Mouse (Mus musculus) heart, postnatal 0 days (tissue): ENCODE data around the gene Gm9821. TPM values are rescaled to one million over a fixed set of nuclear protein-coding genes. Genes with fewer than 3 reads are reported as not detected.

Experiments
- ATAC-seq: fragments of 200-750 bp; cut with Nextera tagmentation; 2 replicates; pipeline ENCODE4 v1.8.0; 2017; ENCODE audit warnings: low read depth, moderate number of reproducible peaks, moderate library complexity; ENCODE audit not compliant: insufficient read depth
- DNase-seq: peaks from one replicate; pipeline ENCODE4 v3.0.0-alpha.2; 2016; ENCODE audit warnings: low spot score
- H3K27ac ChIP-seq: fragments of 300-500 bp; sonication (generic); 2 replicates; pipeline ENCODE4 v1.5.1; 2014; ENCODE audit warnings: low read depth, mild to moderate bottlenecking
- H3K27me3 ChIP-seq: fragments of 300-500 bp; sonication (generic); 2 replicates; pipeline ENCODE4 v1.6.1; 2014; ENCODE audit warnings: low read length, mixed read lengths; ENCODE audit not compliant: control insufficient read depth, insufficient read depth
- H3K36me3 ChIP-seq: fragments of 300-500 bp; sonication (generic); replicated peaks from 2 replicates; pipeline ENCODE4 v1.6.1; 2014; ENCODE audit warnings: low read length, mixed read lengths; ENCODE audit not compliant: control insufficient read depth, insufficient read depth
- H3K4me1 ChIP-seq: fragments of 300-500 bp; sonication (generic); 2 replicates; pipeline ENCODE4 v1.6.1; 2014; ENCODE audit warnings: antibody characterized with exemption; ENCODE audit not compliant: control insufficient read depth, insufficient read depth
- H3K4me2 ChIP-seq: fragments of 300-500 bp; sonication (generic); 2 replicates; pipeline ENCODE4 v1.6.1; 2014; ENCODE audit warnings: low read depth, mild to moderate bottlenecking, low read length, moderate library complexity
- H3K4me3 ChIP-seq: fragments of 300-500 bp; sonication (generic); 2 replicates; pipeline ENCODE4 v1.5.1; 2014; ENCODE audit warnings: low read depth, low read length
- H3K9ac ChIP-seq: fragments of 300-500 bp; sonication (generic); replicated peaks from 2 replicates; pipeline ENCODE4 v1.6.1; 2014; ENCODE audit warnings: low read depth, low read length, mixed read lengths
- H3K9me3 ChIP-seq: fragments of 300-500 bp; sonication (generic); replicated peaks from 2 replicates; pipeline ENCODE4 v1.6.1; 2016; ENCODE audit warnings: low read length; ENCODE audit not compliant: control insufficient read depth
- CTCF ChIP-seq: IDR thresholded peaks from 2 replicates; pipeline ENCODE4 v1.5.1; 2016; ENCODE audit warnings: antibody characterized with exemption, control low read depth, low read depth
- EP300 ChIP-seq: IDR thresholded peaks from 2 replicates; pipeline ENCODE4 v1.6.1; 2016; ENCODE audit warnings: antibody characterized with exemption, low read depth
- WGBS: fragments of 180-500 bp; shearing (Covaris S2); extraction: QIAGEN DNeasy Blood & Tissue Kit; methylation state at CpG from one replicate; pipeline ENCODE4 v1.1.7; 2014; 5-methylcytosine and 5-hydroxymethylcytosine counted together
- polyA plus RNA-seq: library from polyadenylated mRNA; unstranded; fragments of >200 nt; fragmentation: Nextera tagmentation; extraction: Ambion mirVana; gene quantifications from 2 replicates; pipeline ENCODE4 v1.2.1, GENCODE M21; 2015
- total RNA-seq: library from RNA; depleted of rRNA; stranded (reverse); fragments of >200 nt; gene quantifications from 2 replicates; pipeline ENCODE4 v1.2.3, GENCODE M21; 2014; ENCODE audit warnings: low replicate concordance

The Gm9821 gene
- total and polyA plus RNA-seq, 2 experiments from 2014 or later = 0.89 TPM; not detected in 1

GRCm38 (mm10) chr2:91917096-91917495, 28.4 kb upstream of the Gm9821 start:
- ATAC-seq (no peak), DNase-seq (no peak)
- no peak overlapping the region for H3K27ac ChIP-seq
- H3K9me3 ChIP-seq = no peaks in the 10 kb centered on the region
- WGBS = 97% methylated on average over 7 of the region's 7 CpGs
- H3K4me3 ChIP-seq = no peak overlapping the region
- TF ChIP-seq CTCF = no peak
- no peak for TF ChIP-seq EP300
- peaks cover 62% of the 10 kb centered on the region for H3K36me3 ChIP-seq
- peaks cover 10% of the 10 kb centered on the region for H3K27me3 ChIP-seq
- H3K9ac ChIP-seq = no peak overlapping the region
- no peak overlapping the region for H3K4me2 ChIP-seq
- H3K4me1 ChIP-seq = peaks cover 3% of the 10 kb centered on the region

- H3K4me3 ChIP-seq = no peak overlapping the region
- H3K36me3 ChIP-seq = peaks cover 36% of the 10 kb centered on the region
- no peak for TF ChIP-seq CTCF
- no peak overlapping the region for H3K27ac ChIP-seq
- H3K4me1 ChIP-seq = peaks cover 8% of the 10 kb centered on the region
- no peak for DNase-seq
- H3K4me2 ChIP-seq = no peak overlapping the region
- WGBS = 58% methylated on average over 4 of the region's 4 CpGs
- H3K27me3 ChIP-seq = peaks cover 38% of the 10 kb centered on the region
- H3K9me3 ChIP-seq = no peaks in the 10 kb centered on the region
- no peak overlapping the region for H3K9ac ChIP-seq
- no peak for ATAC-seq
These were observed 25.4 kb upstream of the Gm9821 start for GRCm38 (mm10) chr2:91920130-91920529.

GRCm38 (mm10) chr2:91921181-91921789, 24.2 kb upstream of the Gm9821 start:
- peak overlapping the region; percentile 74 for H3K4me2 ChIP-seq
- H3K27ac ChIP-seq = no peak overlapping the region
- ATAC-seq (peak; percentile 59), DNase-seq (peak; percentile 53)
- peaks cover 27% of the 10 kb centered on the region for H3K36me3 ChIP-seq
- no peaks in the 10 kb centered on the region for H3K9me3 ChIP-seq
- TF ChIP-seq CTCF (no peak), EP300 (no peak)
- WGBS = 3% methylated on average over 31 of the region's 31 CpGs
- H3K27me3 ChIP-seq = peaks cover 41% of the 10 kb centered on the region
- H3K9ac ChIP-seq = no peak overlapping the region
- H3K4me3 ChIP-seq = peak overlapping the region; percentile 53
- peaks cover 8% of the 10 kb centered on the region for H3K4me1 ChIP-seq

- no peak overlapping the region for H3K27ac ChIP-seq
- peak overlapping the region; percentile 53 for H3K4me3 ChIP-seq
- peaks cover 41% of the 10 kb centered on the region for H3K27me3 ChIP-seq
- no peak overlapping the region for H3K9ac ChIP-seq
- 2% methylated on average over 63 of the region's 64 CpGs for WGBS
- H3K36me3 ChIP-seq = peaks cover 21% of the 10 kb centered on the region
- peak; percentile 20; the same call in 1 of the 2 replicates for TF ChIP-seq CTCF
- TF ChIP-seq EP300 = no peak
- H3K4me2 ChIP-seq = peak overlapping the region; percentile 74
- DNase-seq (no peak), ATAC-seq (peak; percentile 28)
- H3K4me1 ChIP-seq = peaks cover 8% of the 10 kb centered on the region
- no peaks in the 10 kb centered on the region for H3K9me3 ChIP-seq
These were observed 23.5 kb upstream of the Gm9821 start for GRCm38 (mm10) chr2:91921790-91922570.

GRCm38 (mm10) chr2:91922586-91923414, 22.7 kb upstream of the Gm9821 start:
- peak overlapping the region; percentile 53 for H3K4me3 ChIP-seq
- H3K27ac ChIP-seq = no peak overlapping the region
- DNase-seq = no peak
- peaks cover 41% of the 10 kb centered on the region for H3K27me3 ChIP-seq
- WGBS = 2% methylated on average over 33 of the region's 37 CpGs
- peaks cover 13% of the 10 kb centered on the region for H3K36me3 ChIP-seq
- peak overlapping the region; percentile 74 for H3K4me2 ChIP-seq
- TF ChIP-seq CTCF = no peak
- TF ChIP-seq EP300 = no peak
- peaks cover 8% of the 10 kb centered on the region for H3K4me1 ChIP-seq
- H3K9me3 ChIP-seq = no peaks in the 10 kb centered on the region
- H3K9ac ChIP-seq = no peak overlapping the region
- no peak for ATAC-seq
